In the genomic region with DNA sequence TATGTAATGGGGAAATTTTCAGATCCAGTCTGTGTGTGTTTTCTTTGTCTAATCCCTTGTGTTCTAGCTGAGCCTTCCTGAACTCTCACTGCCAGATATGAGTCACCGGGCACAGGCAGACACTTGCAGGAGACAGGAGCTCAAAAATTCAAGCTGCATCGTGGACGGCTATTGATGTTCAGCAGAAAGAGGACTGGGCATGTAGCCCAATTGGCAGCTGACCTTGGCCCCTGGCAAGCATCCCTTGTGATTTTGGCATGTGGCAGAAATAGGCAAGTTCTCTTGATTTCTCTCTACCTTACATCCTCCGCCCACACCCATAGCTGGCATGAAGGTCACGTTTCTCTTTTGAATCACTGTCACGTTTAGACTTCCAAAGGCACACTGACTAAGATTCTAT, we compare ENCODE assay signal across 9 mouse cellular contexts. TPM values are rescaled to one million over a fixed set of nuclear protein-coding genes. Genes with fewer than 3 reads are reported as not detected.
DNase-seq lines count a peak whose midpoint lies in the region; ATAC-seq and TF ChIP-seq lines count a peak whose summit lies in the region.
"Had no signal": no experiment of that assay in that cellular context is flagged by ENCODE, and none has a peak within 500 bp of the region (broad histone marks: within the 10 kb centered on the region; RNA-seq: fewer than 3 reads in every experiment).

No protein-coding gene starts in this region.

- no peak for DNase-seq in forebrain, embryonic 11.5 days (ENCODE audit: low spot score)
- DNase-seq in Muller cell, postnatal 12 days (ENCODE audit: inconsistent ontology term) = peak; percentile 94
- DNase-seq in cerebellum, postnatal 14 days = peak; percentile 90 to 93
- DNase-seq in left cerebral cortex, adult 2 months (ENCODE audit: extremely low spot score in 1 of 2, low spot score in 2 of 2) = peak; percentile 67 to 72
- peak; percentile 24 for DNase-seq in stomach, postnatal 0 days (ENCODE audit: low spot score)
- DNase-seq in thymus, adult 18-20 months = no peak
- DNase-seq: liver, embryonic 13.5 days had no signal

- no peak for TF ChIP-seq EP300 in stomach, postnatal 0 days (optimal IDR thresholded peaks at IDR 0.05)

- H3K4me2 ChIP-seq in forebrain, embryonic 13.5 days = no peak overlapping the region
- H3K4me2 ChIP-seq in forebrain, embryonic 11.5 days (ENCODE audit: low read depth, low read length, severe bottlenecking) = no peak overlapping the region
- H3K4me2 ChIP-seq in heart, embryonic 15.5 days = no peak overlapping the region
- H3K4me2 ChIP-seq in stomach, postnatal 0 days (replicated peaks; ENCODE audit: low read depth) = no peak overlapping the region
- H3K4me2 ChIP-seq: liver, embryonic 13.5 days had no signal

- TF ChIP-seq CTCF in left cerebral cortex, adult 2 months (IDR thresholded peaks at IDR 0.05) = no peak
- no peak for TF ChIP-seq CTCF in stomach, postnatal 0 days (IDR thresholded peaks at IDR 0.05; ENCODE audit: low read depth)

- no peak overlapping the region for H3K4me3 ChIP-seq in forebrain, embryonic 13.5 days
- no peak overlapping the region for H3K4me3 ChIP-seq in forebrain, embryonic 11.5 days (ENCODE audit: low read depth, low read length)
- H3K4me3 ChIP-seq in heart, embryonic 15.5 days = no peak overlapping the region
- H3K4me3 ChIP-seq in left cerebral cortex, adult 2 months = no peak overlapping the region
- no peak overlapping the region for H3K4me3 ChIP-seq in stomach, postnatal 0 days (ENCODE audit: low read depth, low read length)
- H3K4me3 ChIP-seq: liver, embryonic 13.5 days had no signal

- peak; percentile 85 for ATAC-seq in forebrain, embryonic 13.5 days
- ATAC-seq in forebrain, embryonic 11.5 days (replicated peaks; ENCODE audit: low FRiP score) = no peak
- peak; percentile 64; the same call in 1 of the 2 replicates for ATAC-seq in heart, embryonic 15.5 days (replicated peaks; ENCODE audit: insufficient number of reproducible peaks, insufficient read depth, low FRiP score, low read depth)
- ATAC-seq in stomach, postnatal 0 days (ENCODE audit: low FRiP score, low TSS enrichment) = no peak; the same call in 1 of the 2 replicates

- no peaks in the 10 kb centered on the region for H3K36me3 ChIP-seq in forebrain, embryonic 13.5 days (ENCODE audit: poor library complexity, severe bottlenecking)
- H3K36me3 ChIP-seq in forebrain, embryonic 11.5 days (ENCODE audit: control insufficient read depth, insufficient read depth, low read length) = no peaks in the 10 kb centered on the region
- no peaks in the 10 kb centered on the region for H3K36me3 ChIP-seq in heart, embryonic 15.5 days
- no peaks in the 10 kb centered on the region for H3K36me3 ChIP-seq in stomach, postnatal 0 days (ENCODE audit: control insufficient read depth, insufficient read depth, low read length)
- H3K36me3 ChIP-seq: liver, embryonic 13.5 days had no signal

- no peaks in the 10 kb centered on the region for H3K9me3 ChIP-seq in forebrain, embryonic 13.5 days (replicated peaks)
- no peaks in the 10 kb centered on the region for H3K9me3 ChIP-seq in forebrain, embryonic 11.5 days (ENCODE audit: control insufficient read depth, low read length)
- no peaks in the 10 kb centered on the region for H3K9me3 ChIP-seq in heart, embryonic 15.5 days (replicated peaks)
- H3K9me3 ChIP-seq in stomach, postnatal 0 days (ENCODE audit: control insufficient read depth, low read length) = no peaks in the 10 kb centered on the region
- H3K9me3 ChIP-seq: liver, embryonic 13.5 days had no signal

- no peaks in the 10 kb centered on the region for H3K27me3 ChIP-seq in forebrain, embryonic 13.5 days
- no peaks in the 10 kb centered on the region for H3K27me3 ChIP-seq in forebrain, embryonic 11.5 days (ENCODE audit: control insufficient read depth, insufficient read depth, low read length)
- no peaks in the 10 kb centered on the region for H3K27me3 ChIP-seq in heart, embryonic 15.5 days
- no peaks in the 10 kb centered on the region for H3K27me3 ChIP-seq in stomach, postnatal 0 days (ENCODE audit: control insufficient read depth, insufficient read depth, low read length)
- H3K27me3 ChIP-seq: liver, embryonic 13.5 days had no signal

- peak overlapping the region; percentile 12; the same call in 1 of the 2 replicates for H3K27ac ChIP-seq in forebrain, embryonic 13.5 days
- no peak overlapping the region for H3K27ac ChIP-seq in forebrain, embryonic 11.5 days (ENCODE audit: low read depth, low read length)
- H3K27ac ChIP-seq in heart, embryonic 15.5 days = peak overlapping the region; percentile 59
- H3K27ac ChIP-seq in left cerebral cortex, adult 2 months = no peak overlapping the region
- peak overlapping the region; percentile 35; the same call in 1 of the 2 replicates for H3K27ac ChIP-seq in stomach, postnatal 0 days (replicated peaks)
- H3K27ac ChIP-seq: liver, embryonic 13.5 days had no signal

- no peak overlapping the region for H3K9ac ChIP-seq in forebrain, embryonic 13.5 days
- no peak overlapping the region for H3K9ac ChIP-seq in forebrain, embryonic 11.5 days (ENCODE audit: low read length)
- no peak overlapping the region for H3K9ac ChIP-seq in heart, embryonic 15.5 days
- H3K9ac ChIP-seq in stomach, postnatal 0 days (ENCODE audit: low read length) = no peak overlapping the region
- H3K9ac ChIP-seq: liver, embryonic 13.5 days had no signal

- peaks cover 4% of the 10 kb centered on the region; the same call in 1 of the 2 replicates for H3K4me1 ChIP-seq in forebrain, embryonic 13.5 days
- no peaks in the 10 kb centered on the region for H3K4me1 ChIP-seq in forebrain, embryonic 11.5 days (replicated peaks; ENCODE audit: control insufficient read depth, insufficient read depth, low read length)
- H3K4me1 ChIP-seq in heart, embryonic 15.5 days (replicated peaks) = peaks cover 4% of the 10 kb centered on the region
- no peaks in the 10 kb centered on the region for H3K4me1 ChIP-seq in stomach, postnatal 0 days (replicated peaks; ENCODE audit: control insufficient read depth, insufficient read depth)
- H3K4me1 ChIP-seq: liver, embryonic 13.5 days had no signal

- WGBS in forebrain, embryonic 13.5 days = 49% methylated on average over 6 of the region's 6 CpGs
- 87% methylated on average over 6 of the region's 6 CpGs for WGBS in forebrain, embryonic 11.5 days
- WGBS in heart, embryonic 15.5 days = 27% methylated on average over 6 of the region's 6 CpGs
- WGBS in stomach, postnatal 0 days = 51% methylated on average over 6 of the region's 6 CpGs

- intact Hi-C loops in left cerebral cortex, adult 2 months (cut with DNase I) = no loop called here

RNA-seq across cellular contexts. Expression of a gene that starts 15.0 kb away (rescaled TPM):
- 26.0 and 30.2 TPM in 2 replicates for polyA plus RNA-seq in forebrain, embryonic 13.5 days (2015; fragmentation: Nextera tagmentation; extraction: Ambion mirVana)
- polyA plus RNA-seq in forebrain, embryonic 11.5 days (2014; fragmentation: Nextera tagmentation; extraction: Ambion mirVana) = 27.3 and 28.3 TPM in 2 replicates
- 6.9 and 10.7 TPM in 2 replicates for polyA plus RNA-seq in heart, embryonic 15.5 days (2015; fragmentation: Nextera tagmentation; extraction: Ambion mirVana)
- 10 to 100 TPM; 39.3 to 40.5 TPM for total RNA-seq in left cerebral cortex, adult 2 months (2021)
- 7.2 and 8.7 TPM in 2 replicates for polyA plus RNA-seq in stomach, postnatal 0 days (2015; fragmentation: Nextera tagmentation; extraction: Ambion mirVana)

Comparison
In these comparisons a context has a peak if more than half of its experiments do, and no peak if none do; other contexts are left out.
1. ATAC-seq: peak in forebrain, embryonic 13.5 days (single experiment) and heart, embryonic 15.5 days (single experiment); none in forebrain, embryonic 11.5 days (single experiment) and stomach, postnatal 0 days (single experiment).
2. H3K27ac ChIP-seq: peak in forebrain, embryonic 13.5 days (single experiment), heart, embryonic 15.5 days (single experiment) and stomach, postnatal 0 days (single experiment); none in forebrain, embryonic 11.5 days (single experiment) and left cerebral cortex, adult 2 months (single experiment).
3. DNase-seq: peak in Muller cell, postnatal 12 days (single experiment), cerebellum, postnatal 14 days (2 of 2), left cerebral cortex, adult 2 months (2 of 2) and stomach, postnatal 0 days (single experiment); none in forebrain, embryonic 11.5 days (single experiment) and thymus, adult 18-20 months (0 of 2).